Mouse (Mus musculus): ENCODE results near the gene Cfap54. TPM values are rescaled to one million over a fixed set of nuclear protein-coding genes. Genes with fewer than 3 reads are reported as not detected.

The Cfap54 gene
- total RNA-seq, 2 experiments from 2014 or later, result 1.5 to 2.1 TPM

GRCm38 (mm10) chr10:92790893-92791530, 290.4 kb downstream of the Cfap54 start:
- ATAC-seq (replicated peaks; ENCODE audit: poor library complexity), result no peak

GRCm38 (mm10) chr10:92790247-92790646, 291.2 kb downstream of the Cfap54 start:
- ATAC-seq (replicated peaks; ENCODE audit: poor library complexity), result no peak

- no peak for ATAC-seq (replicated peaks; ENCODE audit: poor library complexity)
Observed at GRCm38 (mm10) chr10:92788410-92789096, 292.9 kb downstream of the Cfap54 start.

- ATAC-seq (replicated peaks; ENCODE audit: poor library complexity), result no peak
Observed at GRCm38 (mm10) chr10:92782691-92783090, 298.7 kb downstream of the Cfap54 start.

- ATAC-seq (replicated peaks; ENCODE audit: poor library complexity), result no peak
Observed at GRCm38 (mm10) chr10:92754359-92754758, 327.1 kb downstream of the Cfap54 start.

GRCm38 (mm10) chr10:92730339-92730738, 351.1 kb downstream of the Cfap54 start:
- ATAC-seq (replicated peaks; ENCODE audit: poor library complexity), result no peak

GRCm38 (mm10) chr10:92728723-92729122, 352.7 kb downstream of the Cfap54 start:
- ATAC-seq (replicated peaks; ENCODE audit: poor library complexity), result no peak

Other genes starting within 250 kb of the Cfap54 start
- gene Cdk17, start 79.3 kb upstream of the Cfap54 start, total RNA-seq (2015), result 36.8 and 43.6 TPM in 2 replicates
- 37.6 and 44.9 TPM in 2 replicates for gene Cdk17, start 79.3 kb upstream of the Cfap54 start, total RNA-seq (2017)
- 27.0 and 28.4 TPM in 2 replicates for gene Elk3, start 229.5 kb upstream of the Cfap54 start, total RNA-seq (2015)
- 15.9 and 17.6 TPM in 2 replicates for gene Elk3, start 229.5 kb upstream of the Cfap54 start, total RNA-seq (2017)

All from megakaryocyte progenitor cell, adult 5-6 weeks (primary cell).